Mouse (Mus musculus): ENCODE measurements around the gene Mettl9. TPM values are rescaled to one million over a fixed set of nuclear protein-coding genes. Genes with fewer than 3 reads are reported as not detected.

Gene Mettl9
- polyA plus RNA-seq (2017; shearing (Covaris generic)) = 10 to 100 TPM; 23.4 to 56.3 TPM

GRCm38 (mm10) chr7:121033856-121034652 lies at the start of gene Mettl9:
Gene Mettl9, plus strand, starts transcription at chr7:121034445.

GRCm38 (mm10) chr7:121074281-121074680 lies 40.0 kb downstream of the Mettl9 start, which contains the start of gene Igsf6:
Gene Igsf6, minus strand, starts transcription at chr7:121074572.

GRCm38 (mm10) chr7:121081350-121081749 lies 47.1 kb downstream of the Mettl9 start, which contains the start of gene Otoa:
Gene Otoa, plus strand, starts transcription at chr7:121081650.

Other genes with a start within 250 kb of the Mettl9 start
- gene Gm5737, start 222.1 kb upstream of the Mettl9 start, polyA plus RNA-seq (2017; shearing (Covaris generic)) = under 1 TPM in 1 of 2 experiments, not detected in 1; 0.51 TPM
- gene Eef2k, start 191.6 kb upstream of the Mettl9 start, polyA plus RNA-seq (2017; shearing (Covaris generic)) = 1 to 10 TPM; 7.0 to 7.2 TPM
- gene Polr3e, start 116.7 kb upstream of the Mettl9 start, polyA plus RNA-seq (2017; shearing (Covaris generic)) = 10 to 100 TPM; 32.1 to 50.3 TPM
- 10 to 100 TPM in 1 of 2 experiments, 1 to 10 TPM in 1; 4.8 to 11.4 TPM for gene Cdr2, start 52.1 kb upstream of the Mettl9 start, polyA plus RNA-seq (2017; shearing (Covaris generic))
- under 1 TPM; 0.32 to 0.99 TPM for gene Mfsd13b, start 51.9 kb upstream of the Mettl9 start, polyA plus RNA-seq (2017; shearing (Covaris generic))
- 1 to 10 TPM in 1 of 2 experiments, under 1 TPM in 1; 0.22 to 3.0 TPM for gene Igsf6, start 40.1 kb downstream of the Mettl9 start, polyA plus RNA-seq (2017; shearing (Covaris generic))
- 1 to 10 TPM in 1 of 2 experiments, under 1 TPM in 1; 0.40 to 1.6 TPM for gene Otoa, start 47.2 kb downstream of the Mettl9 start, polyA plus RNA-seq (2017; shearing (Covaris generic))